Mouse (Mus musculus) forebrain, embryonic 10.5 days (tissue): ENCODE data around the gene Wdr61. TPM values are rescaled to one million over a fixed set of nuclear protein-coding genes. Genes with fewer than 3 reads are reported as not detected.

Source experiments
- DNase-seq: peaks from one replicate; pipeline ENCODE4 v3.0.0-alpha.2; 2017; ENCODE audit warnings: low spot score; ENCODE audit errors: extremely low spot score
- H3K27ac ChIP-seq: fragments of 300-500 bp; sonication (generic); 2 replicates; pipeline ENCODE4 v1.5.1; 2016; ENCODE audit warnings: mild to moderate bottlenecking
- H3K27me3 ChIP-seq: fragments of 300-500 bp; sonication (generic); 2 replicates; pipeline ENCODE4 v1.6.1; 2016; ENCODE audit warnings: mild to moderate bottlenecking; ENCODE audit not compliant: poor library complexity, severe bottlenecking
- H3K36me3 ChIP-seq: fragments of 300-500 bp; sonication (generic); replicated peaks from 2 replicates; pipeline ENCODE4 v1.6.1; 2016; ENCODE audit warnings: mild to moderate bottlenecking, moderate library complexity
- H3K4me1 ChIP-seq: fragments of 300-500 bp; sonication (generic); 2 replicates; pipeline ENCODE4 v1.6.1; 2016
- H3K4me3 ChIP-seq: fragments of 300-500 bp; sonication (generic); 2 replicates; pipeline ENCODE4 v1.5.1; 2016; ENCODE audit warnings: mild to moderate bottlenecking, moderate library complexity
- H3K9me3 ChIP-seq: fragments of 300-500 bp; sonication (generic); 2 replicates; pipeline ENCODE4 v1.6.1; 2016; ENCODE audit warnings: mild to moderate bottlenecking, moderate library complexity
- WGBS: fragments of 180-500 bp; shearing (Covaris S2); methylation state at CpG from one replicate; pipeline ENCODE4 v1.1.7; 2016; 5-methylcytosine and 5-hydroxymethylcytosine counted together
- polyA plus RNA-seq: library from polyadenylated mRNA; unstranded; fragments of >200 nt; fragmentation: Nextera tagmentation; extraction: Ambion mirVana; gene quantifications from 2 replicates; pipeline ENCODE4 v1.2.1, GENCODE M21; 2016

The Wdr61 gene
- polyA plus RNA-seq = 183 and 188 TPM in 2 replicates

DNA sequence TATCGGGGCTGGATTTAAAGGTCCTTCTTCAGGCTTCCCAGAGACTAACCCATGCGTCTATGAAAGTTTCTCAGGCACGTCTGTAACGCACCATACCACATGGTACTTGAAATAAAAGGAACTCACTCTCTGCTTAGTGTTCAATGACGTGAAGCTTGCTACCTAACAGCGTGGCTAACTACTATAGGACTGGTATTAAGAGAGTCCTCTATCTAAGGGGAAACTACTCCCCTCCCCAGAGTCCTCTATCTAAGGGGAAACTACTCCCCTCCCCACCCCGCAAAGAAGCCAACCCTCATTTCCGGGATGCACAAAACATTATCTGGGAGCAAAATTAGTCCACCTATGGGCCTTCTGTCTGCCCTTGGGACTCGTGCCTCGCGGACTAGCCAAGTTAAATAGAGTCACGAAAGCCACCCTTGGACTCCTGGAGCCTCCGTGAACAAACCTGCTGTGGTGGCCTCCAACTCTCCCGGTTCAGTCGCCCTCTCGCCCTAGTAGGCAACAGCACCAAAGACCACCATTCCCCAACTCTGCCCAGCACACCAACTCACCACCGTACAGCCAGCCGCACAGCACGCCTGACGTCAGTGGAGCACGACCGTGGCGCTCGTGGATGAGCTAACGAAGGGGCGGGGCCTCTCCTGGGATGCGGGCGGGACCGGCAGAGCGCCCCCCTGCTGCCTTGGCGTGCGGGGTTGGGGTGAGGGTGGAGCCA lies at the start of gene Wdr61:
Wdr61 (minus strand) TSS at position 599 of the 718 bp plus-strand sequence.
- peaks cover 36% of the 10 kb centered on the region for H3K4me1 ChIP-seq
- H3K9me3 ChIP-seq = no peaks in the 10 kb centered on the region
- WGBS = 2% methylated on average over 32 of the region's 32 CpGs
- H3K27ac ChIP-seq = peak within 1 kb of the TSS; percentile 88
- no peaks in the 10 kb centered on the region for H3K27me3 ChIP-seq
- peaks cover 15% of the 10 kb centered on the region for H3K36me3 ChIP-seq
- DNase-seq = peak; percentile 97
- H3K4me3 ChIP-seq = peak within 1 kb of the TSS; percentile 87

DNA sequence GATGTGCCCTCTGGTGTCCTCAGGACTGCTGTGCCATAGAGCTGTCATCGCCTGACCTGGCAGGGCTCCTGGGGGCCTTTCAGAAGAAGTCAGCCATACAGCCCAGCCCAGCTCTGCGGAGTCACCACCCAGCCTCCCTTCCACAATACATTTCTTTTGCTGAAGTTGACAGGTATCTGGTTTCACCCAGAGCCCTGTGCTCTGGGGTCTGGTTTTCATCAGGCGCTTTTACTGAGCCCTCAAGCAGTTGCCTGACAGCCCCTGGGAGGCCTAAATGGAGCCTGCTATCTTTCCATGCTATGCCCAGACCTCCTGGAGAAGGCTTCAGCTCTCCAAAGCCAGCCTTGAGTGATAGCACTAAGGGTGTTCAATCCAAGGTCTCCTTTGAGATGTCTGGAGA lies 49.7 kb upstream of the Wdr61 start:
- peaks cover 31% of the 10 kb centered on the region for H3K4me1 ChIP-seq
- peak overlapping the region; percentile 44; the same call in 1 of the 2 replicates for H3K27ac ChIP-seq
- DNase-seq = no peak
- H3K27me3 ChIP-seq = no peaks in the 10 kb centered on the region
- no peak overlapping the region for H3K4me3 ChIP-seq
- no peaks in the 10 kb centered on the region for H3K9me3 ChIP-seq
- 69% methylated on average over 3 of the region's 3 CpGs for WGBS
- H3K36me3 ChIP-seq = no peaks in the 10 kb centered on the region

GRCm38 (mm10) chr9:54782504-54782903 lies 48.2 kb upstream of the Wdr61 start:
- H3K9me3 ChIP-seq = no peaks in the 10 kb centered on the region
- no peaks in the 10 kb centered on the region for H3K27me3 ChIP-seq
- peaks cover 23% of the 10 kb centered on the region for H3K4me1 ChIP-seq
- no peaks in the 10 kb centered on the region for H3K36me3 ChIP-seq
- H3K4me3 ChIP-seq = no peak overlapping the region
- WGBS = 83% methylated on average over 15 of the region's 15 CpGs
- DNase-seq = no peak
- H3K27ac ChIP-seq = 0 out of 2 replicates have a peak overlapping the region, but pooled peaks have one; percentile 31

GRCm38 (mm10) chr9:54779280-54779679 lies 45.0 kb upstream of the Wdr61 start:
- H3K36me3 ChIP-seq = peaks cover 9% of the 10 kb centered on the region; the same call in 1 of the 2 replicates
- WGBS = 90% methylated on average over 8 of the region's 8 CpGs
- no peak overlapping the region for H3K4me3 ChIP-seq
- H3K27ac ChIP-seq = no peak overlapping the region
- H3K9me3 ChIP-seq = no peaks in the 10 kb centered on the region
- H3K27me3 ChIP-seq = no peaks in the 10 kb centered on the region
- no peak for DNase-seq
- peaks cover 11% of the 10 kb centered on the region for H3K4me1 ChIP-seq

DNA sequence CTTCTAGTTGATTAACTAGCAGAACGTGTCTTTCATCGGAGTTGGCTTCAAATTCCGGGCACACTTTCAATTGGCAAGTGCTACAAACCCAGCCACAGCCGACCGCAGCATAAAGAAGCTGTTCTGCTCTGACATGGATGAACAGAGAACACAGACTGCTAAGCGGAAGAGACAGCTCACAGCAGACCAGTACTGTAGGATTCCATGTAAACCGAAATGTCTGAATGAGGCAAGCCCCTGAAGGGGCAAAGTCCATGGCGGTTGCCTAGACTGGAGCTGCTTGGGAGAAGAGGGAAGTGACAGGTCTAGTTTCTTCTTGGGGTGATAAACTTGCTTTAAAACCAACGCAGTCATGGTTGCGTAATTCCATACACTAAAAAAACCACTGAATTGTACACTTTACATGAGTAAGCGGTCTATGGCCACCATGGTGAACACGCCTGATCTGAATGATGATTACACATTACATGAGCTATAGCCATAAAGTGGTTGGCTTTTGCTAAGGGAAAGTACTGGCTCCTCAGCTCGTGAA lies 42.2 kb upstream of the Wdr61 start:
- H3K9me3 ChIP-seq = no peaks in the 10 kb centered on the region
- no peaks in the 10 kb centered on the region for H3K27me3 ChIP-seq
- DNase-seq = no peak
- H3K36me3 ChIP-seq = peaks cover 28% of the 10 kb centered on the region
- H3K27ac ChIP-seq = no peak overlapping the region
- whole genome bisulfite sequencing = 93% methylated on average over 13 of the region's 13 CpGs
- H3K4me1 ChIP-seq = no peaks in the 10 kb centered on the region; the same call in 1 of the 2 replicates
- H3K4me3 ChIP-seq = no peak overlapping the region

DNA sequence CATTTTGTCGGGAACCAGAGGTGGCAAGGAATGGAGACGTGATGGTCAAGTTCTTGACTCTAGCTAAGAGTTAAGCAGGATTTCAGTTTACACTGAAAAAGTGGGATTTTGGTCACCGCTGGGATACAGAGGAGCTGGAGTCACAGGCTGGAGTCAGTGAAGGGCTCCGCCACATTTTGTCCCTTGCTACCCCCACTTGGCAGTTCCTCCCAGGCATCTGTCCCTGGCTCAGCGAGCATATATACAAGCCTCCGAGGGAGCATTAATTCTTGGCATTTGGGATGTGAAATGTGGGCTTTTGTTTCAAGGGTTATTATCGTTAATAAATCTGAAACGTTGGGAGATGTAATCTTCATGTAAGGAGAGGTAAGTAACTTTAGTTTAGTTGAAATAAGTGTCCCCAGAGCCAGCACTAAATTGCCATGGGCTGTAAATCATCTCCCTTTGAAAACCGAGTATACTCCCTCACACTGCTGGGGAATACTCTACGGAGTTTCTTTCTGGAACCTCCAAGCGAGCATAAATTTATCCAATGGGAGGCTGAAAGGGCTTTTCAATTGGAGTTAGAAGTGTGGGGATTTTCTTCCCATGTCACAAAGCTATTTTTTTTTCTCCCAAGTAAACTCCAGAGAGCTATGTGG lies 35.9 kb upstream of the Wdr61 start:
- Histone ChIP-seq H3K27me3 (peaks cover 52% of the 10 kb centered on the region), H3K9me3 (no peaks in the 10 kb centered on the region), H3K27ac (0 out of 2 replicates have a peak overlapping the region, but pooled peaks have one; percentile 37), H3K36me3 (peaks cover 22% of the 10 kb centered on the region), H3K4me3 (peak overlapping the region; percentile 22; the same call in 1 of the 2 replicates), H3K4me1 (peaks cover 40% of the 10 kb centered on the region)
- no peak for DNase-seq
- WGBS = 67% methylated on average over 11 of the region's 11 CpGs

DNA sequence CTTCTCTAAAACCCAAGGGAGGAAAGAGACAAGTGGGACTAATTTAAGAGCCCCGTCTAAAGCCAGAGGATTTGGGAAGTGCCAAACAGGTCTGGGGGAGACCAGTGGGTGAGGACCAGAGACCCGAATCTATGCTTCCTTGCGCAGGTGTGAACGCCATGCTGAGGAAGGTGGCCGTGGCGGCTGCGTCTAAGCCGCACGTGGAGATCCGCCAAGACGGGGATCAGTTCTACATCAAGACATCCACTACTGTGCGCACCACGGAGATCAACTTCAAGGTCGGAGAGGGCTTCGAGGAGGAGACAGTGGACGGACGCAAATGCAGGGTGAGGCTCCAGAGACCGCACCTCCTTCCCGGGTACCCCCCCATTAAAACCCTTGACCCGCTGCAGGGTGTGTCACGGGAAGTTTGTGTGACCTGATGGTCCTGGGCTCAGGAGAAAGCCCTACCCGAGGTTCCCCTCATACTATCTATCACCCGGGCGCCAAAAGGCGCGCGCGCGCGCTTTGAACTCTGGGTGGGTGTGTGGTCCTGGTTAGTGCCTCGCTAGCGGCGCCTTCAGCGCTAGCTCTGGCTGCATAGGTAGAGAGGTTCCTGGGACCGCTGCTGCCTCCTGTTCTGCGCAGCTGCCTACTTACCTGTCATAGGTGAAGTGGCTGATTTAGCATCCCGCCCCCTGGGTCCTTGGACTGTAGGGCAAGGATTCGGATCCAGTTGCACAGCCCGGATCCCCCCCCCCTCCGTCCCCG lies 31.2 kb upstream of the Wdr61 start:
- Histone ChIP-seq H3K4me1 (peaks cover 56% of the 10 kb centered on the region), H3K9me3 (no peaks in the 10 kb centered on the region), H3K27me3 (peaks cover 98% of the 10 kb centered on the region), H3K27ac (peak overlapping the region; percentile 74), H3K4me3 (peak overlapping the region; percentile 54), H3K36me3 (no peaks in the 10 kb centered on the region; the same call in 1 of the 2 replicates)
- WGBS = 1% methylated on average over 40 of the region's 41 CpGs
- peak; percentile 49 for DNase-seq

GRCm38 (mm10) chr9:54764561-54765217 lies 30.4 kb upstream of the Wdr61 start, which contains the start of gene Crabp1:
Gene Crabp1, plus strand, starts transcription at chr9:54764748.
- peak within 1 kb of the TSS; percentile 74 for H3K27ac ChIP-seq
- no peaks in the 10 kb centered on the region; the same call in 1 of the 2 replicates for H3K36me3 ChIP-seq
- under 1% methylated on average over 44 of the region's 45 CpGs for WGBS

GRCm38 (mm10) chr9:54764091-54764490 lies 29.8 kb upstream of the Wdr61 start:
- Histone ChIP-seq H3K4me3 (peak overlapping the region; percentile 54), H3K36me3 (no peaks in the 10 kb centered on the region; the same call in 1 of the 2 replicates), H3K9me3 (no peaks in the 10 kb centered on the region), H3K4me1 (peaks cover 55% of the 10 kb centered on the region), H3K27me3 (peaks cover 84% of the 10 kb centered on the region), H3K27ac (peak overlapping the region; percentile 74; the same call in 1 of the 2 replicates)
- DNase-seq = no peak
- whole genome bisulfite sequencing = 13% methylated on average over 12 of the region's 12 CpGs

More at GRCm38 (mm10) chr9:54764561-54765217, 30.4 kb upstream of the Wdr61 start, which contains the start of gene Crabp1:
- Histone ChIP-seq H3K27me3 (peaks cover 90% of the 10 kb centered on the region), H3K4me1 (peaks cover 55% of the 10 kb centered on the region), H3K4me3 (peak within 1 kb of the TSS; percentile 54), H3K9me3 (no peaks in the 10 kb centered on the region)
- peak; percentile 47 for DNase-seq

GRCm38 (mm10) chr9:54759592-54759991 lies 25.3 kb upstream of the Wdr61 start:
- Histone ChIP-seq H3K36me3 (no peaks in the 10 kb centered on the region), H3K27ac (peak overlapping the region; percentile 84), H3K4me1 (peaks cover 29% of the 10 kb centered on the region), H3K9me3 (no peaks in the 10 kb centered on the region), H3K4me3 (peak overlapping the region; percentile 16; the same call in 1 of the 2 replicates), H3K27me3 (peaks cover 39% of the 10 kb centered on the region)
- whole genome bisulfite sequencing = 10% methylated on average over 6 of the region's 6 CpGs
- no peak for DNase-seq

DNA sequence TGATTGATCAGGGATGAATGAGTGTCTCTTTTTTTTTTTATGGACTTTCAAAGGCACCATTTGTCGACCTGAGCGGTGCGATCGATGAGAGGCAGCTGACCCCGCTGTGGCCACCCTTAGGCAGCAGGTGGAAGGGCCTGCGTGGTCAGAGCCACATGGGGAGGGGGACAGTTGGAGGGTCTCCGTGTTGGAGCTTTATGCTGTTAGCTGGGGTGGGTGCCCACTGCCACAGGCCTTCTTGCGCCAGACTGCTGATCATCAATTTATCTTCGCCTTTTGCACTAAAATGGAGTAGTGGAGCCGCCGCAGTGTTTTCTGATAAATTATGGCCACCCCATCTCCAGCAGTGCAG lies 18.6 kb upstream of the Wdr61 start:
- no peak overlapping the region for H3K4me3 ChIP-seq

More for the DNA sequence above, 18.6 kb upstream of the Wdr61 start:
- Histone ChIP-seq H3K27ac (peak overlapping the region; percentile 45; the same call in 1 of the 2 replicates), H3K9me3 (no peaks in the 10 kb centered on the region), H3K4me1 (peaks cover 28% of the 10 kb centered on the region), H3K36me3 (no peaks in the 10 kb centered on the region), H3K27me3 (peaks cover 20% of the 10 kb centered on the region)
- WGBS = 61% methylated on average over 11 of the region's 11 CpGs
- DNase-seq = no peak
